Mouse (Mus musculus): ENCODE measurements around the gene Sit1. TPM values are rescaled to one million over a fixed set of nuclear protein-coding genes. Genes with fewer than 3 reads are reported as not detected.

Gene Sit1
- total RNA-seq, 1 experiment = 0.31 TPM

DNA sequence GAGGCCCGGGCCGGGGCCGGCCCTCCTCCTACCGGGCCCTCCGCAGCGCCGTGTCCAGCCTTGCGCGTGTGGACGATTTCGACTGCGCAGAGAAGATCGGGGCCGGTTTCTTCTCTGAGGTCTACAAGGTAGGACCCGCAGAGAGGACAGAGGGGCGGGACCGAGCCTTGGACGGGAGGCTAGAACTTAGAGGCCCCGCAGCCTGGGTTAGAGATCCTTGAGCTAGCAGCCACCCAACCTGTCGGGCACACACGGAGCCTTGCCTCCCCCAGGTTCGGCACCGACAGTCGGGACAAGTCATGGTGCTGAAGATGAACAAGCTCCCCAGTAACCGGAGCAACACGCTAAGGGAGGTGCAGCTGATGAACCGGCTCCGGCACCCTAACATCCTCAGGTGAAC is 40.0 kb downstream of the Sit1 start:
- no peak for TF ChIP-seq MAFK (IDR thresholded peaks at IDR 0.05; ENCODE audit: insufficient read depth, low read depth, low read length)
- TF ChIP-seq HCFC1 (IDR thresholded peaks at IDR 0.05; ENCODE audit: borderline replicate concordance, insufficient read depth, low read length) = no peak
- Histone ChIP-seq H3K4me3 (ENCODE audit: insufficient read depth in 1 of 2, low read depth in 1 of 2, low read length in 2 of 2, poor library complexity in 1 of 2, severe bottlenecking in 1 of 2) (peak overlapping the region; percentile 69 to 79), H3K9ac (ENCODE audit: insufficient read depth, low read depth, low read length, poor library complexity, severe bottlenecking) (peak overlapping the region; percentile 83), H3K4me1 (ENCODE audit: control insufficient read depth in 2 of 2, insufficient read depth in 2 of 2, low read length in 2 of 2, poor library complexity in 1 of 2) (peaks cover 0 to 3% of the 10 kb centered on the region in 2 experiments; a peak in 1 of 4 replicates), H3K36me3 (ENCODE audit: control insufficient read depth, insufficient read depth, low read length, poor library complexity, severe bottlenecking) (peaks cover 13% of the 10 kb centered on the region; the same call in 1 of the 2 replicates), H3K9me3 (ENCODE audit: control insufficient read depth, insufficient read depth, low read depth, low read length) (no peaks in the 10 kb centered on the region), H3K27ac (ENCODE audit: insufficient read depth, low read depth, low read length, poor library complexity, severe bottlenecking) (no peak overlapping the region)
- in situ Hi-C loops (cut with MboI; ENCODE audit: low sequenced_read_pairs in 2 of 2, unreplicated experiment in 2 of 2) = no loop called here
- no peak for DNase-seq (ENCODE audit: low read depth, low spot score)

DNA sequence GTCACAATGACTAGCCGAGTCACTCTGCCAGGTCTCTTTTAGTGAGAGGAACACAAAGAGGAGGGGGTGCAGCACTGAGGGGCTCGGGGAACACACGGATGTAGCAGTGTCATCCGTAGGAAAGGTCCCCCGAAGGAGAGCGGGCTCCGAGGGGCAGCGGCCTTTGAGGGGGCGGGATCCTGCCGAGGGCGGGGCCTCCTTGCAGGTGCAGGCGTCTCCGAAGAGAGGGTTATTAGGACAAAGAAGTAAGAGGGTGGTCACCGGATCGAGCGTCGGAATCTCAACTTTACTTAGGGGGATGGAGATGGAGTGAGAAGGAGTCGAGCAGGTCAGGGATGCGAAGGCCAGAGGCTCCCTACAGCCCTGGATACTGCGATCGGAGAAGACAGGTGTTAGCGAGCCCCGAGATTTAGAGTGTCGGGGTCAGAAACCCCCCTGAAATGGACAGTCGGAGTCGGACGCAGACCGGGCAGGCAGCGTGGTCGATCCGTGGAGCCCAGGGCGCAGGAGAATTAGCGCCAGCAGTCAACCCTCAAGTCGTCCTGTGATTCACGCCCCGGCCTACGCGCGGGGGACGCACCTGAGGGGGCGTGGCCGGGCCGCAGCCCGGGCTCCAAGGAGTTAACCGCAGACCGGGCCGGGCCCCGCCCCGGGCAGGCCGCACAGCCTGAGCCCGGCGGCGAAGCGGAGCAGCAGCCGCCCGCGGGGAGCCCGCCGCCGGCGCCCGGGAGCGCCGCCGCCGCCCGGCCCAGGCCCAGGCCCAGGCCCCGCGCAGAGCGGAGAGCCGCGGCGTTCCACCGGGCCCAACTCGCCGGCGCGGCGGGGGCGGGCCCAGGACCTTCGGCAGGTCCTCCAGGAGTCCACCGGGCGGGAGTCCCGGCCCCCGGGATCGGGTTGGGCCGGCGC is 40.8 kb downstream of the Sit1 start:
- TF ChIP-seq ZC3H11A (IDR thresholded peaks at IDR 0.05; ENCODE audit: borderline replicate concordance, low read depth, low read length) (no peak), MAFK (IDR thresholded peaks at IDR 0.05; ENCODE audit: insufficient read depth, low read depth, low read length) (no peak), ZNF384 (IDR thresholded peaks at IDR 0.05; ENCODE audit: low read depth, low read length) (no peak), HCFC1 (IDR thresholded peaks at IDR 0.05; ENCODE audit: borderline replicate concordance, insufficient read depth, low read length) (no peak), CHD2 (IDR thresholded peaks at IDR 0.05; ENCODE audit: low read depth, low read length) (no peak)
- Histone ChIP-seq H3K9me3 (ENCODE audit: control insufficient read depth, insufficient read depth, low read depth, low read length) (no peaks in the 10 kb centered on the region), H3K27ac (ENCODE audit: insufficient read depth, low read depth, low read length, poor library complexity, severe bottlenecking) (peak overlapping the region; percentile 55; the same call in 1 of the 2 replicates), H3K4me1 (ENCODE audit: control insufficient read depth in 2 of 2, insufficient read depth in 2 of 2, low read length in 2 of 2, poor library complexity in 1 of 2) (peaks cover 0 to 3% of the 10 kb centered on the region in 2 experiments; a peak in 1 of 4 replicates), H3K4me3 (ENCODE audit: insufficient read depth in 1 of 2, low read depth in 1 of 2, low read length in 2 of 2, poor library complexity in 1 of 2, severe bottlenecking in 1 of 2) (peak overlapping the region; percentile 79 to 81), H3K9ac (ENCODE audit: insufficient read depth, low read depth, low read length, poor library complexity, severe bottlenecking) (peak overlapping the region; percentile 83), H3K36me3 (ENCODE audit: control insufficient read depth, insufficient read depth, low read length, poor library complexity, severe bottlenecking) (peaks cover 13% of the 10 kb centered on the region; the same call in 1 of the 2 replicates)
- in situ Hi-C loops (cut with MboI; ENCODE audit: low sequenced_read_pairs in 2 of 2, unreplicated experiment in 2 of 2) = no loop called here
- peak; percentile 41 for DNase-seq (ENCODE audit: low read depth, low spot score)

DNA sequence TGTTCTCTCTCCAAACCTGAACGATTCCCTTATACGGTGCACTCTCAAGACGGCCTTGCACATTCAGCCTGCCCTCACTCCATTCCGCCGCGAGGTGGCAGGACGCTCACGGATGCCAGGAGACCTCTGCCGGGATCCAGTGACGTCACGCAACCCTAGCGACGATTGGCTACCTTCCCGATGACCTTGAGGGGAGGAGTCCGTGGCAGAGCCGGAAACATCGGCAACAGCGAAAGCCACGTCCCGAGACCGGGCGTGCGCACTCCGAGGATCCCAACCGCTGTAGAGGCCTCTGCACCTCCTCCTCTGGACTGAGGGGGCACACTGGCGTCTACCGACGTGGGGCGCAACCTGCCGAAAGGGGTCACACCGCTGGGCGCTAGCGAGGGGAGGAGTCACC is 41.5 kb downstream of the Sit1 start:
- Histone ChIP-seq H3K4me3 (ENCODE audit: insufficient read depth in 1 of 2, low read depth in 1 of 2, low read length in 2 of 2, poor library complexity in 1 of 2, severe bottlenecking in 1 of 2) (peak overlapping the region; percentile 79 to 81), H3K4me1 (ENCODE audit: control insufficient read depth in 2 of 2, insufficient read depth in 2 of 2, low read length in 2 of 2, poor library complexity in 1 of 2) (peaks cover 0 to 3% of the 10 kb centered on the region in 2 experiments; a peak in 1 of 4 replicates), H3K9ac (ENCODE audit: insufficient read depth, low read depth, low read length, poor library complexity, severe bottlenecking) (peak overlapping the region; percentile 72), H3K27ac (ENCODE audit: insufficient read depth, low read depth, low read length, poor library complexity, severe bottlenecking) (peak overlapping the region; percentile 55; the same call in 1 of the 2 replicates), H3K9me3 (ENCODE audit: control insufficient read depth, insufficient read depth, low read depth, low read length) (no peaks in the 10 kb centered on the region), H3K36me3 (ENCODE audit: control insufficient read depth, insufficient read depth, low read length, poor library complexity, severe bottlenecking) (peaks cover 10% of the 10 kb centered on the region; the same call in 1 of the 2 replicates)
- TF ChIP-seq ZNF384 (IDR thresholded peaks at IDR 0.05; ENCODE audit: low read depth, low read length) = no peak
- peak; percentile 50; the same call in 1 of the 2 replicates for TF ChIP-seq ZC3H11A (IDR thresholded peaks at IDR 0.05; ENCODE audit: borderline replicate concordance, low read depth, low read length)
- TF ChIP-seq HCFC1 (IDR thresholded peaks at IDR 0.05; ENCODE audit: borderline replicate concordance, insufficient read depth, low read length) = peak; percentile 46; the same call in 1 of the 2 replicates
- no peak for TF ChIP-seq CHD2 (IDR thresholded peaks at IDR 0.05; ENCODE audit: low read depth, low read length)
- no peak for TF ChIP-seq MAFK (IDR thresholded peaks at IDR 0.05; ENCODE audit: insufficient read depth, low read depth, low read length)
- in situ Hi-C loops (cut with MboI; ENCODE audit: low sequenced_read_pairs in 2 of 2, unreplicated experiment in 2 of 2) = no loop called here
- DNase-seq (ENCODE audit: low read depth, low spot score) = peak; percentile 99

DNA sequence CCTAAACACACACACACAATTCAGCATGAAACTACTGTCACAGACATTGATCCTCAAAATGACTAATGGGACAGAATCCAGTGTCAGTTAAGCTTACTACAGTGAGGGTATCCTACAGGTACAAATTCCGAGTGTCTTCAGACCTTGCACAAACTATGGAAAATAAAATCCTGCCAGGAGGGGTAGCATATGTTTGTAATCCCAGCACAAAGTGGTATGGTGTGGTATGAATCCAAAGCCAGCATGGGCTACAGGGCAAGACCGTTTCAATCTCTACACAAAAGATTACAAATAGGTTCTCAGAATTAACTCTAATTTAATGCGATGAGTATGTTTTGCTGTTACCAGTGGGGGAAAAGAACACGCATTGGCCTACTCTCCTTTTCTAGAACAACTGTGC is 41.9 kb downstream of the Sit1 start, which contains the start of gene Tesk1:
TSS of gene Tesk1 (plus strand) at position 301 of the 400 bp plus-strand sequence.
- peak within 1 kb of the TSS; percentile 79 to 81 for H3K4me3 ChIP-seq (ENCODE audit: insufficient read depth in 1 of 2, low read depth in 1 of 2, low read length in 2 of 2, poor library complexity in 1 of 2, severe bottlenecking in 1 of 2)
- peak within 1 kb of the TSS; percentile 72 for H3K9ac ChIP-seq (ENCODE audit: insufficient read depth, low read depth, low read length, poor library complexity, severe bottlenecking)
- in situ Hi-C loops (cut with MboI; ENCODE audit: low sequenced_read_pairs in 2 of 2, unreplicated experiment in 2 of 2) = no loop called here
- TF ChIP-seq MAFK (IDR thresholded peaks at IDR 0.05; ENCODE audit: insufficient read depth, low read depth, low read length) (no peak), ZC3H11A (IDR thresholded peaks at IDR 0.05; ENCODE audit: borderline replicate concordance, low read depth, low read length) (no peak), HCFC1 (IDR thresholded peaks at IDR 0.05; ENCODE audit: borderline replicate concordance, insufficient read depth, low read length) (no peak), ZNF384 (IDR thresholded peaks at IDR 0.05; ENCODE audit: low read depth, low read length) (no peak), CHD2 (IDR thresholded peaks at IDR 0.05; ENCODE audit: low read depth, low read length) (no peak)
- H3K27ac ChIP-seq (ENCODE audit: insufficient read depth, low read depth, low read length, poor library complexity, severe bottlenecking) = peak within 1 kb of the TSS; percentile 55; the same call in 1 of the 2 replicates
- no peak for DNase-seq (ENCODE audit: low read depth, low spot score)
- H3K9me3 ChIP-seq (ENCODE audit: control insufficient read depth, insufficient read depth, low read depth, low read length) = no peaks in the 10 kb centered on the region
- peaks cover 6% of the 10 kb centered on the region; the same call in 1 of the 2 replicates for H3K36me3 ChIP-seq (ENCODE audit: control insufficient read depth, insufficient read depth, low read length, poor library complexity, severe bottlenecking)
- H3K4me1 ChIP-seq (ENCODE audit: control insufficient read depth in 2 of 2, insufficient read depth in 2 of 2, low read length in 2 of 2, poor library complexity in 1 of 2) = peaks cover 0 to 3% of the 10 kb centered on the region in 2 experiments; a peak in 1 of 4 replicates

Measured in ES-E14 (cell line).